Mouse (Mus musculus) megakaryocyte-erythroid progenitor cell, adult 5-6 weeks (primary cell): ENCODE measurements around the gene Olfr495. TPM values are rescaled to one million over a fixed set of nuclear protein-coding genes. Genes with fewer than 3 reads are reported as not detected.

ENCODE experiments used
- ATAC-seq: replicated peaks from 2 replicates; pipeline ENCODE4 v1.8.0; 2016; ENCODE audit warnings: mild to moderate bottlenecking, inconsistent platforms; ENCODE audit not compliant: severe bottlenecking, poor library complexity, low FRiP score, low TSS enrichment
- total RNA-seq, 2 experiments: library from RNA; stranded (forward) in 1 of 2; stranded (reverse) in 1 of 2; fragments of 200-1000, 215-1000 nt in 1 of 2; fragments of >200 nt in 1 of 2; fragmentation: Nextera tagmentation in 1 of 2; gene quantifications; 2 replicates each; pipeline ENCODE4 v1.2.3; 2014 to 2017

Olfr495 gene
- total RNA-seq (2014; fragmentation: Nextera tagmentation) (not detected in 2 replicates), total RNA-seq (2017) (not detected in 2 replicates)

GRCm38 (mm10) chr7:108392867-108393266 lies at the start of gene Olfr495:
Olfr495 (plus strand) TSS chr7:108393167.
- no peak for ATAC-seq

GRCm38 (mm10) chr7:108346879-108347278 lies 46.1 kb upstream of the Olfr495 start, which contains the start of gene Olfr493:
Olfr493 (minus strand) TSS chr7:108346979.
- no peak for ATAC-seq

GRCm38 (mm10) chr7:108365035-108365434 lies 27.9 kb upstream of the Olfr495 start, which contains the start of gene Olfr494:
Olfr494 (plus strand) TSS chr7:108365335.
- no peak for ATAC-seq

DNA sequence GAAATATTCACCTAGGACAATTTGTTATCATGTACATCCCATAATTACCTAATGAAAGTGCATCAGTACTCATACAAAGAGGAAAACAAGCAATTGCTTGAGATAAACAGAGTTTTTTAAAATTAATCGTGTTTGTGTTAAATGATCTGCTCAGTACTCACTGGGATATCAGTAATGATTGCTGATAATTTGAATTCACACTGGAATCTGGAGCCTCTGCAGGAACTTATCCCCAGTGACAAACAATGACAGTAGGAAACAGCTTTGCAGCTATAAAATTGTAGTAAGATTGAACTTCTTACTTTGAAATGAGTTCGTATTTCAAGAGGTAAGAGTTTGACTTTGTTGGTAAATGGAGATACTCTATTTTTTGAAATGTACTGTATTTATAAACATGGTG lies 27.2 kb downstream of the Olfr495 start, which contains the start of gene Olfr497:
Gene Olfr497, plus strand, starts transcription at position 301 of the 400 bp plus-strand sequence.
- no peak for ATAC-seq

Other genes with a start within 250 kb of the Olfr495 start
- not detected in 2 replicates for gene Olfr485, start 233.3 kb upstream of the Olfr495 start, total RNA-seq (2014; fragmentation: Nextera tagmentation)
- gene Olfr485, start 233.3 kb upstream of the Olfr495 start, total RNA-seq (2017) = not detected in 2 replicates
- not detected in 2 replicates for gene Olfr486, start 220.4 kb upstream of the Olfr495 start, total RNA-seq (2014; fragmentation: Nextera tagmentation)
- not detected in 2 replicates for gene Olfr486, start 220.4 kb upstream of the Olfr495 start, total RNA-seq (2017)
- gene Olfr487, start 178.5 kb upstream of the Olfr495 start, total RNA-seq (2014; fragmentation: Nextera tagmentation) = not detected in 2 replicates
- not detected in 2 replicates for gene Olfr487, start 178.5 kb upstream of the Olfr495 start, total RNA-seq (2017)
- not detected in 2 replicates for gene Olfr488, start 134.8 kb upstream of the Olfr495 start, total RNA-seq (2014; fragmentation: Nextera tagmentation)
- not detected in 2 replicates for gene Olfr488, start 134.8 kb upstream of the Olfr495 start, total RNA-seq (2017)
- gene Olfr490, start 104.2 kb upstream of the Olfr495 start, total RNA-seq (2014; fragmentation: Nextera tagmentation) = not detected in 2 replicates
- not detected in 2 replicates for gene Olfr490, start 104.2 kb upstream of the Olfr495 start, total RNA-seq (2017)
- gene Olfr491, start 79.7 kb upstream of the Olfr495 start, total RNA-seq (2014; fragmentation: Nextera tagmentation) = not detected in 2 replicates
- gene Olfr491, start 79.7 kb upstream of the Olfr495 start, total RNA-seq (2017) = not detected in 2 replicates
- not detected in 2 replicates for gene Olfr492, start 69.5 kb upstream of the Olfr495 start, total RNA-seq (2014; fragmentation: Nextera tagmentation)
- not detected in 2 replicates for gene Olfr492, start 69.5 kb upstream of the Olfr495 start, total RNA-seq (2017)
- not detected in 2 replicates for gene Olfr493, start 46.2 kb upstream of the Olfr495 start, total RNA-seq (2014; fragmentation: Nextera tagmentation)
- not detected in 2 replicates for gene Olfr493, start 46.2 kb upstream of the Olfr495 start, total RNA-seq (2017)
- not detected in 2 replicates for gene Olfr494, start 27.8 kb upstream of the Olfr495 start, total RNA-seq (2014; fragmentation: Nextera tagmentation)
- gene Olfr494, start 27.8 kb upstream of the Olfr495 start, total RNA-seq (2017) = not detected in 2 replicates
- not detected in 2 replicates for gene Olfr497, start 27.3 kb downstream of the Olfr495 start, total RNA-seq (2014; fragmentation: Nextera tagmentation)
- gene Olfr497, start 27.3 kb downstream of the Olfr495 start, total RNA-seq (2017) = not detected in 2 replicates
- not detected in 2 replicates for gene Olfr498, start 72.2 kb downstream of the Olfr495 start, total RNA-seq (2014; fragmentation: Nextera tagmentation)
- not detected in 2 replicates for gene Olfr498, start 72.2 kb downstream of the Olfr495 start, total RNA-seq (2017)
- not detected in 2 replicates for gene Olfr502, start 131.9 kb downstream of the Olfr495 start, total RNA-seq (2014; fragmentation: Nextera tagmentation)
- gene Olfr502, start 131.9 kb downstream of the Olfr495 start, total RNA-seq (2017) = not detected in 2 replicates
- gene Olfr503, start 151.4 kb downstream of the Olfr495 start, total RNA-seq (2014; fragmentation: Nextera tagmentation) = not detected in 2 replicates
- gene Olfr503, start 151.4 kb downstream of the Olfr495 start, total RNA-seq (2017) = not detected in 2 replicates
- gene Olfr504, start 172.6 kb downstream of the Olfr495 start, total RNA-seq (2014; fragmentation: Nextera tagmentation) = not detected in 2 replicates
- gene Olfr504, start 172.6 kb downstream of the Olfr495 start, total RNA-seq (2017) = not detected in 2 replicates
- not detected in 2 replicates for gene Olfr506, start 217.6 kb downstream of the Olfr495 start, total RNA-seq (2014; fragmentation: Nextera tagmentation)
- not detected in 2 replicates for gene Olfr506, start 217.6 kb downstream of the Olfr495 start, total RNA-seq (2017)
- gene Olfr507, start 228.6 kb downstream of the Olfr495 start, total RNA-seq (2014; fragmentation: Nextera tagmentation) = not detected in 2 replicates
- not detected in 2 replicates for gene Olfr507, start 228.6 kb downstream of the Olfr495 start, total RNA-seq (2017)
- not detected in 2 replicates for gene Olfr508, start 236.8 kb downstream of the Olfr495 start, total RNA-seq (2014; fragmentation: Nextera tagmentation)
- not detected in 2 replicates for gene Olfr508, start 236.8 kb downstream of the Olfr495 start, total RNA-seq (2017)